Mouse (Mus musculus) kidney, embryonic 15.5 days (tissue): ENCODE measurements around the gene Caap1. TPM values are rescaled to one million over a fixed set of nuclear protein-coding genes. Genes with fewer than 3 reads are reported as not detected.

ENCODE experiments used
- ATAC-seq: fragments of 200-750 bp; cut with Nextera tagmentation; replicated peaks from 2 replicates; pipeline ENCODE4 v1.8.0; 2017; ENCODE audit warnings: moderate TSS enrichment; ENCODE audit not compliant: low FRiP score
- H3K27ac ChIP-seq: fragments of 300-500 bp; sonication (generic); 2 replicates; pipeline ENCODE4 v1.5.1; 2015; ENCODE audit warnings: mild to moderate bottlenecking, inconsistent platforms
- H3K27me3 ChIP-seq: fragments of 300-500 bp; sonication (generic); 2 replicates; pipeline ENCODE4 v1.6.1; 2015; ENCODE audit warnings: inconsistent platforms
- H3K36me3 ChIP-seq: fragments of 300-500 bp; sonication (generic); 2 replicates; pipeline ENCODE4 v1.6.1; 2015; ENCODE audit warnings: inconsistent platforms
- H3K4me1 ChIP-seq: fragments of 300-500 bp; sonication (generic); 2 replicates; pipeline ENCODE4 v1.6.1; 2015; ENCODE audit warnings: inconsistent platforms
- H3K4me2 ChIP-seq: fragments of 300-500 bp; sonication (generic); 2 replicates; pipeline ENCODE4 v1.6.1; 2015; ENCODE audit warnings: moderate library complexity, mild to moderate bottlenecking, inconsistent platforms
- H3K4me3 ChIP-seq: fragments of 300-500 bp; sonication (generic); replicated peaks from 2 replicates; pipeline ENCODE4 v1.5.1; 2015; ENCODE audit warnings: mild to moderate bottlenecking, inconsistent platforms
- H3K9ac ChIP-seq: fragments of 300-500 bp; sonication (generic); 2 replicates; pipeline ENCODE4 v1.6.1; 2015; ENCODE audit warnings: mild to moderate bottlenecking, inconsistent platforms
- H3K9me3 ChIP-seq: fragments of 300-500 bp; sonication (generic); replicated peaks from 2 replicates; pipeline ENCODE4 v1.6.1; 2016; ENCODE audit warnings: inconsistent platforms
- WGBS: fragments of 180-500 bp; shearing (Covaris S2); methylation state at CpG from one replicate; pipeline ENCODE4 v1.1.7; 2015; ENCODE audit warnings: mixed read lengths; 5-methylcytosine and 5-hydroxymethylcytosine counted together
- polyA plus RNA-seq: library from polyadenylated mRNA; unstranded; fragments of >200 nt; fragmentation: Nextera tagmentation; extraction: Ambion mirVana; gene quantifications from 2 replicates; pipeline ENCODE4 v1.2.1, GENCODE M21; 2015

The Caap1 gene
- polyA plus RNA-seq, 1 experiment from 2014 or later: 23.9 TPM

GRCm38 (mm10) chr4:94560316-94560715 lies 3.7 kb upstream of the Caap1 start:
- H3K36me3 ChIP-seq: no peaks in the 10 kb centered on the region
- H3K4me3 ChIP-seq: no peak overlapping the region
- H3K4me1 ChIP-seq: peaks cover 5% of the 10 kb centered on the region; the same call in 1 of the 2 replicates
- H3K27me3 ChIP-seq: no peaks in the 10 kb centered on the region
- H3K27ac ChIP-seq: no peak overlapping the region
- WGBS: 66% methylated on average over 1 of the region's 1 CpGs
- no peaks in the 10 kb centered on the region for H3K9me3 ChIP-seq
- no peak overlapping the region for H3K9ac ChIP-seq
- ATAC-seq: no peak
- no peak overlapping the region for H3K4me2 ChIP-seq

GRCm38 (mm10) chr4:94559266-94559665 lies 2.7 kb upstream of the Caap1 start:
- 42% methylated on average over 2 of the region's 2 CpGs for WGBS
- Histone ChIP-seq H3K4me1 (peaks cover 9% of the 10 kb centered on the region; the same call in 1 of the 2 replicates), H3K27me3 (no peaks in the 10 kb centered on the region), H3K36me3 (no peaks in the 10 kb centered on the region), H3K9me3 (no peaks in the 10 kb centered on the region), H3K4me3 (no peak overlapping the region), H3K27ac (no peak overlapping the region), H3K9ac (no peak overlapping the region), H3K4me2 (no peak overlapping the region)
- ATAC-seq: no peak

GRCm38 (mm10) chr4:94557145-94557544 lies 549 bp upstream of the Caap1 start:
- Histone ChIP-seq H3K27ac (no peak overlapping the region), H3K4me2 (peak overlapping the region; percentile 63; the same call in 1 of the 2 replicates), H3K4me1 (peaks cover 9% of the 10 kb centered on the region; the same call in 1 of the 2 replicates), H3K27me3 (no peaks in the 10 kb centered on the region), H3K36me3 (no peaks in the 10 kb centered on the region), H3K9me3 (no peaks in the 10 kb centered on the region), H3K4me3 (no peak overlapping the region), H3K9ac (no peak overlapping the region)
- WGBS: 73% methylated on average over 7 of the region's 7 CpGs
- no peak for ATAC-seq

- Histone ChIP-seq H3K9me3 (no peaks in the 10 kb centered on the region), H3K4me3 (peak overlapping the region; percentile 99), H3K36me3 (0 out of 2 replicates have a peak, but pooled peaks cover 3% of the 10 kb centered on the region), H3K4me1 (peaks cover 9% of the 10 kb centered on the region; the same call in 1 of the 2 replicates), H3K27ac (no peak overlapping the region), H3K4me2 (peak overlapping the region; percentile 63; the same call in 1 of the 2 replicates), H3K9ac (no peak overlapping the region), H3K27me3 (no peaks in the 10 kb centered on the region)
- WGBS: 93% methylated on average over 5 of the region's 5 CpGs
- no peak for ATAC-seq
These were observed 1.6 kb downstream of the Caap1 start for GRCm38 (mm10) chr4:94554955-94555494.

- H3K9me3 ChIP-seq: no peaks in the 10 kb centered on the region
- no peak overlapping the region for H3K9ac ChIP-seq
- H3K27ac ChIP-seq: no peak overlapping the region
- peaks cover 50% of the 10 kb centered on the region for H3K36me3 ChIP-seq
- no peak overlapping the region for H3K4me2 ChIP-seq
- no peak for ATAC-seq
- WGBS: 86% methylated on average over 7 of the region's 7 CpGs
- no peak overlapping the region for H3K4me3 ChIP-seq
- no peaks in the 10 kb centered on the region for H3K4me1 ChIP-seq
- no peaks in the 10 kb centered on the region for H3K27me3 ChIP-seq
These were observed 12.3 kb downstream of the Caap1 start for GRCm38 (mm10) chr4:94544321-94544720.

- Histone ChIP-seq H3K27me3 (no peaks in the 10 kb centered on the region), H3K9ac (no peak overlapping the region), H3K36me3 (peaks cover 63% of the 10 kb centered on the region), H3K4me1 (no peaks in the 10 kb centered on the region), H3K27ac (no peak overlapping the region), H3K4me2 (no peak overlapping the region), H3K4me3 (no peak overlapping the region), H3K9me3 (no peaks in the 10 kb centered on the region)
- ATAC-seq: no peak
- 94% methylated on average over 4 of the region's 4 CpGs for WGBS
These were observed 13.6 kb downstream of the Caap1 start for GRCm38 (mm10) chr4:94543041-94543440.

GRCm38 (mm10) chr4:94533205-94533604 lies 23.4 kb downstream of the Caap1 start:
- no peak overlapping the region for H3K4me2 ChIP-seq
- H3K4me3 ChIP-seq: no peak overlapping the region
- H3K4me1 ChIP-seq: no peaks in the 10 kb centered on the region
- no peaks in the 10 kb centered on the region for H3K27me3 ChIP-seq
- H3K36me3 ChIP-seq: peaks cover 26% of the 10 kb centered on the region
- no peak overlapping the region for H3K9ac ChIP-seq
- no peaks in the 10 kb centered on the region for H3K9me3 ChIP-seq
- no peak overlapping the region for H3K27ac ChIP-seq
- ATAC-seq: no peak

GRCm38 (mm10) chr4:94529448-94529847 lies 27.1 kb downstream of the Caap1 start:
- Histone ChIP-seq H3K27me3 (no peaks in the 10 kb centered on the region), H3K9me3 (no peaks in the 10 kb centered on the region), H3K4me3 (no peak overlapping the region), H3K4me1 (no peaks in the 10 kb centered on the region), H3K9ac (no peak overlapping the region), H3K36me3 (peaks cover 1% of the 10 kb centered on the region), H3K4me2 (no peak overlapping the region), H3K27ac (no peak overlapping the region)
- ATAC-seq: no peak
- 91% methylated on average over 1 of the region's 1 CpGs for WGBS

GRCm38 (mm10) chr4:94523321-94523720 lies 33.3 kb downstream of the Caap1 start:
- Histone ChIP-seq H3K4me2 (no peak overlapping the region), H3K36me3 (no peaks in the 10 kb centered on the region), H3K27me3 (no peaks in the 10 kb centered on the region), H3K4me3 (no peak overlapping the region), H3K9me3 (no peaks in the 10 kb centered on the region), H3K27ac (no peak overlapping the region), H3K9ac (no peak overlapping the region), H3K4me1 (no peaks in the 10 kb centered on the region)
- no peak for ATAC-seq

- ATAC-seq: no peak
- no peak overlapping the region for H3K4me3 ChIP-seq
- 61% methylated on average over 4 of the region's 4 CpGs for WGBS
- no peaks in the 10 kb centered on the region for H3K4me1 ChIP-seq
- no peak overlapping the region for H3K27ac ChIP-seq
- peaks cover 8% of the 10 kb centered on the region for H3K36me3 ChIP-seq
- H3K4me2 ChIP-seq: no peak overlapping the region
- no peaks in the 10 kb centered on the region for H3K27me3 ChIP-seq
- H3K9me3 ChIP-seq: no peaks in the 10 kb centered on the region
- no peak overlapping the region for H3K9ac ChIP-seq
These were observed 39.0 kb downstream of the Caap1 start for GRCm38 (mm10) chr4:94517631-94518030.

GRCm38 (mm10) chr4:94515366-94515765 lies 41.2 kb downstream of the Caap1 start:
- no peak overlapping the region for H3K27ac ChIP-seq
- ATAC-seq: no peak
- peaks cover 19% of the 10 kb centered on the region for H3K36me3 ChIP-seq
- no peak overlapping the region for H3K4me2 ChIP-seq
- H3K9ac ChIP-seq: no peak overlapping the region
- no peak overlapping the region for H3K4me3 ChIP-seq
- WGBS: 85% methylated on average over 3 of the region's 3 CpGs
- H3K27me3 ChIP-seq: no peaks in the 10 kb centered on the region
- no peaks in the 10 kb centered on the region for H3K9me3 ChIP-seq
- H3K4me1 ChIP-seq: no peaks in the 10 kb centered on the region

GRCm38 (mm10) chr4:94476749-94477399 lies 79.7 kb downstream of the Caap1 start:
- H3K27ac ChIP-seq: no peak overlapping the region
- ATAC-seq: no peak; the same call in 1 of the 2 replicates
- H3K9me3 ChIP-seq: no peaks in the 10 kb centered on the region
- no peaks in the 10 kb centered on the region for H3K27me3 ChIP-seq
- H3K4me2 ChIP-seq: no peak overlapping the region
- H3K36me3 ChIP-seq: no peaks in the 10 kb centered on the region
- H3K9ac ChIP-seq: no peak overlapping the region
- H3K4me1 ChIP-seq: no peaks in the 10 kb centered on the region
- H3K4me3 ChIP-seq: no peak overlapping the region
- 71% methylated on average over 18 of the region's 18 CpGs for WGBS

GRCm38 (mm10) chr4:94473286-94473685 lies 83.3 kb downstream of the Caap1 start:
- Histone ChIP-seq H3K4me3 (no peak overlapping the region), H3K36me3 (no peaks in the 10 kb centered on the region), H3K27me3 (no peaks in the 10 kb centered on the region), H3K4me1 (no peaks in the 10 kb centered on the region), H3K27ac (no peak overlapping the region), H3K9ac (no peak overlapping the region), H3K4me2 (no peak overlapping the region), H3K9me3 (no peaks in the 10 kb centered on the region)
- 87% methylated on average over 1 of the region's 1 CpGs for WGBS
- no peak for ATAC-seq
